Mouse (Mus musculus): ENCODE measurements around the gene Pagr1b.

Gene Pagr1b

DNA sequence TGATC lies at the start of gene Pagr1b:
Gene Pagr1b, minus strand, starts transcription at position 4 of the 5 bp plus-strand sequence.
- DNase-seq, result no peak

DNA sequence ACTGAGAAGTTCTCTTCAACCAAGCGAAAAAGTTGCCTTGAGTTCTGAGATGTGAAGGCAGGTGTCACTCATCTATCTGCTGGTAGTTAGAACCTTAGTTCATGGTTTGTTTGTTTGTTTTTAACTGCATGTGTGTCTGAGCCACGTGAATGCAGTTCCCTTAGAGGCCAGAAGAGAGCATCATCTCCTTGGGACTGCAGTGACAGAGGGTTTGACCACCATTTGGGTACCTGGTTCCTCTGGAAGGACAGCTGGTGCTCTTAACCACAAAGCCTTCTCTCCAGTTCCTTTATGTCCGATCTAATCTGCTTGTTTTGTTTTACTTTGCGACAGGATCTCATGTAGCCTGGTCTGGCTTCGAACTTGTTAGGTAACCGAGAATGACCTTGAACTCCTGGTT lies 49.3 kb upstream of the Pagr1b start:
- no peak for DNase-seq

- no peak for DNase-seq
Observed at GRCm38 (mm10) chr7:127055026-127055585, 38.8 kb upstream of the Pagr1b start.

DNA sequence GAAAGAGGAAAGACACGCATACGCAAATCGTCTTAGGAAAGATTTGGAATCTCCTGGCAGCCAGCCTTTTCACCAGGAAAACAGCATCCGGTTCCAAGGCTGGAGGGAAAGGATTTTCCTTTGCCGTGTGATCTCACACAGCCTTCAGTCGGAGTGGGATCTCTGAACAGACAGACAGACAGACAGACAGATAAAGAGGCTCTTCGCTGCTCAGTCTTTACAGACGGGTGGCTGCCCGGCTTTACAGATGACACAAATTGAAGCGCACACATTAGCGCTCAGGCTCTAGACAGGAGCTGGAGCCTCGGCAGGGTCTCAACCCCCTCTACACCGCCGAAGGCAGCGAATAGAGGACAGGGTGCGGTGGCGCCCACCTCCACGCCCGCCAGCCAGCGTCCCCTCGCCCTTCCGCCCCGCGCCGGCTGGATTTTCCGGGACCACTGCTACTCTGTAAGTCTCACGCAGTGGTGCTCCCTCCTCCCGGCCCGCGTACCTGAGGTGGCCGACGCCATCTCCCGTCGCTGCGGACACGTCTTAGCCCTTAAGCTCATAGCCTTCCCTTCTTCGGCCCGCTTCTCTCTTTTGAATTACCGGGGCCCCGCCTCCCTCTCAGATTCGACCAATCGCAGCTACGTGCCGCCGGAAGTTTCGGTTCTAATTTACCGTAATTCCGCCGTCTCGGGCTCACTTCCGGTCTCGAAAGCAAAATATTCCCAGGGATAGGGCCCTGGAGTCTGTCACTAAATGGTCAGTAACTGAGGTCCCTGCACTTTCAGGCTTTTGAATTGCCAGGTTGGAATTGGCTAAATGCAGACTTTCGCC lies 25.8 kb upstream of the Pagr1b start, which contains the start of gene Kif22:
Gene Kif22, minus strand, starts transcription at position 621 of the 822 bp plus-strand sequence.
- DNase-seq, result peak; percentile 91 to 94

DNA sequence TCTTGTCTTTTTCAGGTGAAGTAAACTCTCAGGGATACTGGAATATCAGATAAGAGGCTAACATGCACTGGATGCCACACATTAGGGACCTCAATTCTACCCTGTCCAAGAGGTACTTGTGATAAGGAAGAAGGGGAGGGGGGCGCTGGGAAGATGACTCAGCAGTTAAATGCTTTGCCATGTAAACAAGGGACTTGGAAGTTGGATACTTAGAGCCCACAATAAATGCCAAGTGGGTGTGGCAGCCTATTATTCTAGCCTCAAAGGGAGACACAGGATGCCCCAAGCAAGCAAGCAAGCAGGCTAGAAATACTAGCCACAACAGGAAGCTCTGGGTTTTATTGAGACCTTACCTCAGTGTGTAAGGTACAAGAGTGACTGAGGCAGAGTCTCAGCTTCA lies 15.0 kb upstream of the Pagr1b start:
- no peak for DNase-seq

DNA sequence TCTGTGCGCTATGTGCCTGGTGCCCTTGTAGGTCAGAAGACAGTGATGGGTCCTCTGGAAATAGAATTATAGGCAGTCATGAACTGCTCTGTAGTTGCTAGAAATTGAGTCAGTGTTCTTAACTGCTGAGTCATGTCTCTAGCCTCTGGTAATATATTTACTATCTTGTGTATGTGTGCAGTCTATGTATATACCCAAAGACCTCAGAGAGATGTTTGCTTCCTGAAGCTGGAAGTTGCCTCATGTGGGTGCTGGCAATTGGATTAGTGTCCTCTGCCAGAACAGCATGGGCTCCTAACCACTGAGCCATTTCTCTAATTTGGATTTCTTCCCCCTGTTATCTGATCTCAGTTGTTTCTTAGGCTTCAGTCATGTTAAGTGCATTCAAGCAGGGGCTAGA lies 13.9 kb upstream of the Pagr1b start:
- DNase-seq, result no peak

DNA sequence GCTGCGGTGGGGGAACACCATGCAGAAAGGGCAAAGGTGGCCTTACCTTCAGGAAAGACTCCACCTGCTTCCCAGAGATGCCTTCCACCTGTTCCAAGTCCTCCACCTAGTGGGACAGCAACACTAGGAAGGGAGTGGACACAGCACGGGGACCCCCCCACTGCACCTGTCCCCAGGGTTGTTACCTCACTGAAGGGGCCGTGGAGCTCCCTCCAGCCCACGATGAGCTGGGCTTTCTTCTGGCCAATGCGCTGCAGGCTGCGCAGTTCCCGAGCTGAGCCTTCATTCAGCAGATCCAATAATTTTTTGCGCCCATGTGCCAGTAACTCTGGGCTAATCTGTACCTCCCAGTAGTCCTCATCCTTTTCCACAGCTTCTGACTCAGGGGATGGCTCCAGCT lies 11.6 kb upstream of the Pagr1b start:
- no peak for DNase-seq

DNA sequence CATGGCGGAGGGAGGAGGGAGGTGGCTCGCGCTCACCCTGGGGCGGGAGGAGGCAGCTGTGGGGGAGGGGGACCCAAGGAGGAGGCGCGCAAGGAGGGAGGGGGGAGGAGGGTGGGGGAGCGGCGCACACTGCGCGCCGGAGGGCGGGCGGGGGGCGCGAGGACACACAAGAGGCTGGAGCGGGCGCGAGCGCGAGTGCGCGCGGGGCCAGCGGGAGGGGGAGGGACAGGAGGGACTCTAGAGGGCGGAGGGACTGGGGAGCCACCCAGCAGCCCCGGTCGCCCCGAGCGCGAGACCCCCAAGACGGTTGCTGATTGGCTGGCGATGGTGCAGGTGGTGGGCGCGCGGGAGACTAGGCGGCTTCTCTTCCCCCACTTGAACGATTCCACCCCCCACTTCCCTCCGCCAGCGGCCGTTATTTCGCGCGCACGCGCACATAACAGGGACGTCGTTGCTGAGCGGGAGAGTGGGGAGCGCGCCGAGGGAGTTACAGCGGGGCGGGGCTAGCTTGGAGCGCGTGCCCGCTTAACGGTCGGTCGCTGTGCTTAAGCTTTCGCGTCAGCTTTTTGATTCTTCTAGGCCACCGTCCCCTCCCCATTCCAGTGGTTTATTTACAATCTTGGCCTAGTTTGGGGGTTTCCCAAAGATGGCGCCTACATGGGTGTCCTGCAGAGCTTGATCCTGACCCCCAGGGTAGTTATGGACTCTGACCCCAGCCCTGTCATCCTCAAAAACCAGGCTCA lies 10.9 kb upstream of the Pagr1b start, which contains the start of gene Maz:
Gene Maz, minus strand, starts transcription at position 54 of the 743 bp plus-strand sequence.
- peak; percentile 100 for DNase-seq

- DNase-seq, result no peak
Observed at GRCm38 (mm10) chr7:127026616-127026983, 10.3 kb upstream of the Pagr1b start.

GRCm38 (mm10) chr7:127026161-127026600 lies 9.9 kb upstream of the Pagr1b start:
- peak; percentile 78 to 86 for DNase-seq

GRCm38 (mm10) chr7:127025556-127026160 lies 9.4 kb upstream of the Pagr1b start:
- peak; percentile 69 to 77 for DNase-seq

DNA sequence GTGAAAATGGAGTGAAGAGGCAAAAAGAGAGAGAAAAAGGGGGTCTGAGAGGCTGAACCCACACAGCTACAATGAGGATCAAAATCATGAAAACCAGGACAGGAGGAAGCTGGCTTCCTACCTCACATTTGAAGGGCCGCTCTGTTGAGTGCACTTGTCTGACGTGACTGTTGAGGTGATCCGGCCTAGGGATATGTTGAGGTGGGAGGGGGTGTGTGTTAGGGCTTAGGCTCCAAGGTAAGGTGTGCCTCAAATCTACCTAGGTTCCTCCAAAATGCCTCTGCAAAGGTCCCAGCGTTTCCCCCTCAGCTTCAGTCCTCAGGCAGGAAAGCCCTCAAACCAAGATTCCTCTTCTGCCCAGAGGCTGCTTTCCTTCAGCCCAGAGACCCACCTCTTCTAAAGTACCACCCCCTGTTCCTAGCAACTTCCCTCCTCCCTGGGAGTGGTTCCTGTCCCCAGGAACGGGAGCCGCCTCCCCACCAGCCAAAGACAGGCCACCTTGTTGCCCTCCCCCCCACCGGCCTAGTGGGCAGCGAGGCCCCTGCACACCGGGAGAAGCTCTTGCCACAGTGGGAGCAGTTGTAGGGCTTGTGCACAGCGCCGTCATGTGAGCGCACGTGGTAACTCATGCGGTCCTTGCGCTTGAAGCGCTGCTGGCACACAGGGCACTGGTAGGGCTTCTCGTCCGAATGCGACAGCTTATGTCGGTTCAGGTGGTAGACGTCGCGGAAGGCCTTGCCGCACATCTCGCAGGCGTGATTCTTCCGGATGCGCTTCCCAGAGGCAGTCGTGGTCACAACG lies 8.7 kb upstream of the Pagr1b start:
- DNase-seq, result peak; percentile 90 to 92

- peak in 1 of 2 experiments; percentile 33 for DNase-seq
Observed at GRCm38 (mm10) chr7:127023896-127024690, 7.8 kb upstream of the Pagr1b start.

GRCm38 (mm10) chr7:127023272-127023691 lies 7.0 kb upstream of the Pagr1b start:
- DNase-seq, result no peak

DNA sequence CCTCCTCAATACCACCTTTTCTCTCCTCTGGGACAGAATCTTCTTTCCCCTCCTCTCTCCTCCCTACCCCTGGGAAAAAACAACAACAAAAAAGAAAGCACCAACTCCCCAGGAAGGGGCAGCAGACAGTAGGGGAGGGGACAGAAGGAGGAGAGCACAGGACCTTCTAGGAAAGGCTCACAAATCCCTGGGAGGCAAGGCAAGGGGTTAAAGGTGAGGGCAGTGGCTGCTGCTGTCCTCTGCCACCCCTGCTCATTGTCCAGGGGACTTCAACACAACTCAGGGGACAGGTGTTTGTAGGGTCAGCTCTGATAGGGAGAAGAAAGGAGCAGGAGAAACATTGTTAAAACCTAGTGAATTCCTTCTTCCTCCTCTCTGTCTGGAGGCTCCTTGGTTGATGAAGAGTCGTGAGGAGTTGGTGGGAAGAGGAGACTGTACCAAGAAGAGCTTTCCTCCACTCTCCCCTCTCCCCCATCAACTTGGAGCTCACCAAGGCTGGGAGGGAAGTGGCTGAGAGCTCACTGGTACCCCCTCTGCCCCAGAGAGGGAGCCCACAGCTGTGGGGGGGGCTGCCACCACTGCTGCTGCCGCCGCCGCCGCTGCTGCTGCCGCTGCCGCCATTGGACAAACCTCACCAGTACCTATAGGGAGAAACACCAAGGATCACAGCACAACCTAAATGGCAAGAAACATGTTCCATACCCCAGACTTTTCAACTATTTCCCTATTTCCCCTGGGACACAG lies 6.4 kb upstream of the Pagr1b start:
- no peak for DNase-seq

DNA sequence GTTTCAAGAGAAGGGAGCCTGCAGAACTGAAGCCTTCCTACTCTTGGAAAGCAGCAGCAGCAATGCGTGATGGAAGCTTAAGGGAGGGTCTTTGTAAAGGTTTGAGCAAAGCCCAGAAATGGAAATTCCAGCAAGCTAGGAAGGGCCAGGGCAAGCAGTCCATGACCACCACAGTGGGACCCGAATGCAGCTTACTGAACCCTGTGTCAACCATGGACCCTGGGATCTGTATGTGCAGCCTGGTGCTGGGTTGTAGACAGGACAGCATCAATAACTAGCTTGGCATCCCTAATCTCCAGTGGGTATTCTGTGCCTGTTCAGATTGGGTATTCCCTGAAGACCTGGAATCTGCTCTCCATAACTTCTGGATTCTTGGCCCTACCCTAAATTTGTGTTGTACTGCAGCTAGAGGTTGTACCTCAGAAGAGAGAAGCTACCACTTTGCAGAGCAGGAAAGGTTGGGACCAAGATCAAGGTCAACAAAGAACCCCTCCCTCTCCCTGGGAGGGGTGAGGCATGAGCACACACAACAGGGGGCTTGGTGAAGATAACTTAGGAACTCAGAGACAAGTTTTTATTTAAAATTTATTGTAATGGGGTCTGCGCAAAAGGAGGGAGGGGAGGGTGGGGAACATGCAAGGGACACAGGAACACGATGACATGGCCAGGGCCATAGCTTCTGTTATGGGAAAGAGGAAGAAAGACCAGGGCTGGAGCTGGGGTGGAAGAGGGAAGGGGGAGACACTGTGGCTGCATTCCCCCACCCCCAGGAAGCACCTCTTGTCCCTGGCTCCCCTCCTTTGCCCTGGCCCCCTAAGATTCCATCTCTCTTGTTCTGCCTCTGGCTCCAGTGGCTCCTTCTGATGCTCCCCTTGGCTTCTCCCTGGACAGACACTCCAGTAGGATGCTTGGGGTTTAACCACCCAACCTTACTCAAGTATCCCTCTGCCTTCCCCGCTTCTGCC lies 5.6 kb upstream of the Pagr1b start:
- DNase-seq, result no peak

- DNase-seq, result peak; percentile 60 to 70
Observed at GRCm38 (mm10) chr7:127020901-127021562, 4.7 kb upstream of the Pagr1b start, which contains the start of the genes Gm42742 and Prrt2. Gene Gm42742 (minus strand): TSS chr7:127021097. Gene Prrt2 (minus strand): TSS chr7:127021211.

GRCm38 (mm10) chr7:127020491-127020890 lies 4.2 kb upstream of the Pagr1b start:
- DNase-seq, result no peak

DNA sequence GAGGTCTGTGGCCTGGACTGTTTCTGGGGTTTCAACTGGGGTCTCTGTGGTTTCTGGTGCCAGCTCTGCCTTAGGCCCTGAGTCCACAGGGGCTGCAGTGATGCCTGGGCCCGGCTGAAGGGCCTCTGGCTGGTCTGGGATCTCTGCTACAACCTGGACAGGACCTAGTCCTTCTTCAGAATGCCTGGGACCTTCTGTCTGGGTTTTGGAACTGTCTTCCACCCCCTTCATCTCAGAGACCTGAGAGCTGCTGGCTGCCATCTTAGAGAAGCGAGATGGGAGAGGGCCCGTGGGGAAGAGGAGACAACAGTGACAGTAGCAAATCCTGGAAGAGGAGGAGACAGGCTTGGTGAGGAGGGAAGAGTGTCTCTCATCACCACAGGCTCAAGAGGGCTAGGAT lies 3.7 kb upstream of the Pagr1b start:
- DNase-seq, result no peak
